Mouse (Mus musculus): ENCODE results near the gene Spred3. TPM values are rescaled to one million over a fixed set of nuclear protein-coding genes. Genes with fewer than 3 reads are reported as not detected.

The Spred3 gene
- total and polyA plus RNA-seq, 3 experiments, result 1.6 to 6.6 (median 3.3) TPM

DNA sequence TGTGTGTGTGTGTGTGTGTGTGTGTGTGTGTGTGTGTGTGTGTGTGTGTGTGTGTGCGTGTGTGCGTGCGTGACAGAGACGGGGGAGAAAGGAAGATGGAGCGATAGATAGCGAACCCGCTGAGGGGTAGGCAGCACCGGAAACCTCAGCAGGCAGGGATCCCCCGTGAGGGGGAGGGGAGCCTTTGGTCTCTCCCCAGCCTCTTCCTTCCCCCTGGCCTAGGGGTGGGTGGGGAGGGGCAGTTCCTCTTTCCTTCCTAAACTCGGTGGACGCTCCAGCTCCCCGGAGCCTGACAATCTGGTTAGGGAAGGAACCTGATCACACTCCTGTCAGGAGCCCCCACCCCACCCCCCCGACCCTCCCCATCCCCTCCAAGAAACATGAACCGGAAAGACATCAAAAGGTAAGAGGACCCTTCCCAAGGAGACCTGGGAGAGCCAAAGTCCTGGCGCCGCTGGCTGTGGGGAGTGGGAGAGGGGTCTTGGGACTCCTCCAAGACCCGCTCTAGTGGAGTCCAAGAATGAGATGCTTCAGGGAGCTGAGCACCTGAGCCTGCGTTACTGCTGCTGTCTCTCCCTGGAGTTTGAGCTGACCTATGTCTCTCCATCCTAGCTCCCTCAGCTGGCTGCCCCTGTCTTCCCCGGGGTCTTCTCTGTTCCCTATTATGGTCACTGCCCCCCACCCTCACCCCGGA is 35.4 kb downstream of the Spred3 start, which contains the start of gene Rasgrp4:
TSS of gene Rasgrp4 (plus strand) at position 159 of the 694 bp plus-strand sequence.
- H3K27ac ChIP-seq (ENCODE audit: insufficient read depth, low read depth), result no peak within 1 kb of the TSS

DNA sequence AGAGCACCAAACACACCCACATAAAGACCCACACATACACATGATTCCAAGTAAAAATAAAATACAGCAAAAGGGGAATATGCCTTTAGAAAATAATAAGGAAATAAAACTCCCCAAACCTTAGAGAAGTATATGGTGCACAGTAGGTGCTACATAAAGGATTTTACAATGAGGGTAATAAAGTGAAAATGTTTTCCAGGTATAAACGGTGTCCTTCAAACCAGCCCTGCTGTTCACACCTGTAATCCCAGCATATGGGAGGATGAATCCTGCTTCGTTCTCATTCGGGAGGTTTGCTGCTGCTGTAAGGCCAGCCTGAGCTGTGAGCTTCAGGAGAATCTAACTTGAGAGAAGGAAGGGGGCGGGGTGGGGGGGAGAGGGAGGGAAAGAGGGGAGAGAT is 36.0 kb downstream of the Spred3 start:
- dilution Hi-C loops (cut with MboI; ENCODE audit: extremely low pct_ligation_motif_present, extremely low pct_unique_long_range_greater_than_20kb, low sequenced_read_pairs), result no loop called here
- TF ChIP-seq PAX5 (IDR thresholded peaks at IDR 0.05; ENCODE audit: low read length) (no peak), RAD21 (IDR thresholded peaks at IDR 0.05; ENCODE audit: low read depth, low read length) (no peak), UBTF (IDR thresholded peaks at IDR 0.05; ENCODE audit: low read depth, low read length) (no peak), NELFE (IDR thresholded peaks at IDR 0.05; ENCODE audit: low read depth, low read length) (no peak), MYC (IDR thresholded peaks at IDR 0.05; ENCODE audit: low read depth, low read length) (no peak), USF1 (IDR thresholded peaks at IDR 0.05; ENCODE audit: low read depth, low read length) (no peak), MXI1 (IDR thresholded peaks at IDR 0.05; ENCODE audit: low read depth, low read length) (no peak), JUN (IDR thresholded peaks at IDR 0.05; ENCODE audit: insufficient read depth, low read depth, low read length) (no peak), MAZ (IDR thresholded peaks at IDR 0.05; ENCODE audit: low read depth, low read length) (no peak; the same call in 1 of the 2 replicates), TBP (conservative IDR thresholded peaks at IDR 0.05; ENCODE audit: low read depth, low read length) (no peak), USF2 (conservative IDR thresholded peaks at IDR 0.05; ENCODE audit: low read depth, low read length) (no peak), ZKSCAN1 (IDR thresholded peaks at IDR 0.05; ENCODE audit: borderline replicate concordance, low read depth, low read length) (no peak), ELF1 (IDR thresholded peaks at IDR 0.05; ENCODE audit: low read depth, low read length) (no peak), GABPA (IDR thresholded peaks at IDR 0.05; ENCODE audit: insufficient replicate concordance, low read depth, low read length) (no peak), RCOR1 (conservative IDR thresholded peaks at IDR 0.05; ENCODE audit: low read depth, low read length) (no peak), POLR2AphosphoS2 (IDR thresholded peaks at IDR 0.05; ENCODE audit: low read depth, low read length) (no peak)

More for the DNA sequence above, 35.4 kb downstream of the Spred3 start, which contains the start of gene Rasgrp4:
- H3K4me2 ChIP-seq (ENCODE audit: insufficient read depth, low read depth, poor library complexity, severe bottlenecking), result peak within 1 kb of the TSS; percentile 88
- peak; percentile 77 for DNase-seq (ENCODE audit: extremely low read depth)
- in situ Hi-C loops (cut with MboI; ENCODE audit: low pct_ligation_motif_present, low pct_unique_long_range_greater_than_20kb, low sequenced_read_pairs), result no loop called here
- dilution Hi-C loops (cut with MboI; ENCODE audit: extremely low pct_ligation_motif_present, extremely low pct_unique_long_range_greater_than_20kb, low sequenced_read_pairs), result no loop called here
- peaks cover 2% of the 10 kb centered on the region for H3K27me3 ChIP-seq (replicated peaks)
- H3K4me3 ChIP-seq (replicated peaks in 1 of 3; ENCODE audit: low read depth in 2 of 3, low read length in 2 of 3, poor library complexity in 1 of 3), result peak within 1 kb of the TSS; percentile 7 to 41 (median 38)
- no peaks in the 10 kb centered on the region for H3K79me2 ChIP-seq (replicated peaks; ENCODE audit: control insufficient read depth, extremely low read depth, insufficient read depth, poor library complexity, severe bottlenecking)
- H3K4me1 ChIP-seq (ENCODE audit: control insufficient read depth in 1 of 2, insufficient read depth in 2 of 2), result peaks cover 0 to 23% of the 10 kb centered on the region in 2 experiments; a peak in 2 of 4 replicates
- peaks cover 0 to 2% of the 10 kb centered on the region in 2 experiments for H3K36me3 ChIP-seq (replicated peaks in 1 of 2; ENCODE audit: control insufficient read depth in 1 of 2, insufficient read depth in 1 of 2, low read length in 1 of 2)
- TF ChIP-seq UBTF (IDR thresholded peaks at IDR 0.05; ENCODE audit: low read depth, low read length) (no peak), TBP (conservative IDR thresholded peaks at IDR 0.05; ENCODE audit: low read depth, low read length) (no peak), ZC3H11A (IDR thresholded peaks at IDR 0.05; ENCODE audit: low read depth, low read length) (no peak), MYC (IDR thresholded peaks at IDR 0.05; ENCODE audit: low read depth, low read length) (no peak), ZNF384 (IDR thresholded peaks at IDR 0.05; ENCODE audit: low read depth, low read length) (no peak), POLR2A (IDR thresholded peaks at IDR 0.05; ENCODE audit: low read depth, low read length) (no peak), CHD1 (IDR thresholded peaks at IDR 0.05; ENCODE audit: low read depth, low read length) (0 out of 2 replicates have a peak, but pooled peaks have one; percentile 50), CHD2 (IDR thresholded peaks at IDR 0.05; ENCODE audit: low read length) (peak; percentile 80), MAX (IDR thresholded peaks at IDR 0.05; ENCODE audit: low read length) (0 out of 2 replicates have a peak, but pooled peaks have one; percentile 20), HCFC1 (IDR thresholded peaks at IDR 0.05; ENCODE audit: low read depth, low read length) (peak; percentile 43), MXI1 (IDR thresholded peaks at IDR 0.05; ENCODE audit: low read depth, low read length) (no peak), BHLHE40 (IDR thresholded peaks at IDR 0.05; ENCODE audit: low read depth, low read length) (peak; percentile 19; the same call in 1 of the 2 replicates), IRF4 (IDR thresholded peaks at IDR 0.05; ENCODE audit: low read depth, low read length) (0 out of 2 replicates have a peak, but pooled peaks have one; percentile 13), PAX5 (IDR thresholded peaks at IDR 0.05; ENCODE audit: low read length) (no peak), SMC3 (IDR thresholded peaks at IDR 0.05; ENCODE audit: low read depth, low read length) (no peak), E2F4 (IDR thresholded peaks at IDR 0.05; ENCODE audit: insufficient replicate concordance, low read depth, low read length) (no peak), JUND (conservative IDR thresholded peaks at IDR 0.05; ENCODE audit: low read depth, low read length) (no peak), RAD21 (IDR thresholded peaks at IDR 0.05; ENCODE audit: low read depth, low read length) (no peak), RCOR1 (conservative IDR thresholded peaks at IDR 0.05; ENCODE audit: low read depth, low read length) (no peak), ETS1 (conservative IDR thresholded peaks at IDR 0.05; ENCODE audit: low read depth, low read length) (peak; percentile 49; the same call in 1 of the 2 replicates), MAFK (IDR thresholded peaks at IDR 0.05; ENCODE audit: insufficient replicate concordance, low read length) (no peak), KAT2A (IDR thresholded peaks at IDR 0.05; ENCODE audit: insufficient replicate concordance, low read length) (no peak), ZKSCAN1 (IDR thresholded peaks at IDR 0.05; ENCODE audit: borderline replicate concordance, low read depth, low read length) (no peak), ZMIZ1 (IDR thresholded peaks at IDR 0.05; ENCODE audit: low read depth, low read length) (no peak), USF1 (IDR thresholded peaks at IDR 0.05; ENCODE audit: low read depth, low read length) (no peak), NELFE (IDR thresholded peaks at IDR 0.05; ENCODE audit: low read depth, low read length) (no peak), GABPA (IDR thresholded peaks at IDR 0.05; ENCODE audit: insufficient replicate concordance, low read depth, low read length) (no peak), POLR2AphosphoS2 (IDR thresholded peaks at IDR 0.05; ENCODE audit: low read depth, low read length) (no peak), NRF1 (IDR thresholded peaks at IDR 0.05; ENCODE audit: low read depth, low read length) (no peak), USF2 (conservative IDR thresholded peaks at IDR 0.05; ENCODE audit: low read depth, low read length) (no peak), MEF2A (IDR thresholded peaks at IDR 0.05; ENCODE audit: borderline replicate concordance, low read depth, low read length) (no peak), JUN (IDR thresholded peaks at IDR 0.05; ENCODE audit: insufficient read depth, low read depth, low read length) (no peak), EP300 (IDR thresholded peaks at IDR 0.05; ENCODE audit: low read length) (peak; percentile 34; the same call in 1 of the 2 replicates), SIN3A (IDR thresholded peaks at IDR 0.05; ENCODE audit: low read length) (0 out of 2 replicates have a peak, but pooled peaks have one; percentile 57), MAZ (IDR thresholded peaks at IDR 0.05; ENCODE audit: low read depth, low read length) (peak; percentile 63; the same call in 1 of the 2 replicates), CTCF (conservative IDR thresholded peaks at IDR 0.05 in 1 of 2, IDR thresholded peaks at IDR 0.05 in 1 of 2; ENCODE audit: low read depth in 2 of 2, low read length in 2 of 2) (no peak), ELF1 (IDR thresholded peaks at IDR 0.05; ENCODE audit: low read depth, low read length) (peak; percentile 51), TCF12 (IDR thresholded peaks at IDR 0.05; ENCODE audit: low read depth, low read length) (no peak)
- H3K9me3 ChIP-seq (replicated peaks; ENCODE audit: low read length), result no peaks in the 10 kb centered on the region
- peak within 1 kb of the TSS; percentile 40 for H3K9ac ChIP-seq (ENCODE audit: insufficient read depth, low read depth)

More for the DNA sequence above, 36.0 kb downstream of the Spred3 start:
- Histone ChIP-seq H3K4me3 (replicated peaks in 1 of 3; ENCODE audit: low read depth in 2 of 3, low read length in 2 of 3, poor library complexity in 1 of 3) (peak overlapping the region in 2 of 3 experiments; percentile 7 to 38), H3K27me3 (replicated peaks) (peaks cover 2% of the 10 kb centered on the region), H3K27ac (ENCODE audit: insufficient read depth, low read depth) (no peak overlapping the region), H3K36me3 (replicated peaks in 1 of 2; ENCODE audit: control insufficient read depth in 1 of 2, insufficient read depth in 1 of 2, low read length in 1 of 2) (peaks cover 0 to 2% of the 10 kb centered on the region in 2 experiments), H3K79me2 (replicated peaks; ENCODE audit: control insufficient read depth, extremely low read depth, insufficient read depth, poor library complexity, severe bottlenecking) (no peaks in the 10 kb centered on the region), H3K9me3 (replicated peaks; ENCODE audit: low read length) (no peaks in the 10 kb centered on the region), H3K4me1 (ENCODE audit: control insufficient read depth in 1 of 2, insufficient read depth in 2 of 2) (peaks cover 0 to 23% of the 10 kb centered on the region in 2 experiments; a peak in 2 of 4 replicates), H3K4me2 (ENCODE audit: insufficient read depth, low read depth, poor library complexity, severe bottlenecking) (peak overlapping the region; percentile 88), H3K9ac (ENCODE audit: insufficient read depth, low read depth) (peak overlapping the region; percentile 40)
- DNase-seq (ENCODE audit: extremely low read depth), result no peak
- in situ Hi-C loops (cut with MboI; ENCODE audit: low pct_ligation_motif_present, low pct_unique_long_range_greater_than_20kb, low sequenced_read_pairs), result no loop called here
